Mouse (Mus musculus) limb, embryonic 11.5 days (tissue): ENCODE measurements around the gene Ppil6. TPM values are rescaled to one million over a fixed set of nuclear protein-coding genes. Genes with fewer than 3 reads are reported as not detected.
A peak's percentile ranks its signal among the peaks of the same experiment; 100 is the strongest.

Source experiments
- ATAC-seq: fragments of 200-750 bp; cut with Nextera tagmentation; 2 replicates; pipeline ENCODE4 v1.8.0; 2017; ENCODE audit warnings: low read depth; ENCODE audit not compliant: insufficient number of reproducible peaks, low FRiP score, low TSS enrichment
- DNase-seq: peaks from one replicate; pipeline ENCODE4 v3.0.0-alpha.2; 2015; ENCODE audit warnings: low spot score
- H3K27ac ChIP-seq: fragments of 300-500 bp; sonication (generic); replicated peaks from 2 replicates; pipeline ENCODE4 v1.5.1; 2014; ENCODE audit warnings: low read depth, mild to moderate bottlenecking, low read length
- H3K27me3 ChIP-seq: fragments of 300-500 bp; sonication (generic); 2 replicates; pipeline ENCODE4 v1.6.1; 2014; ENCODE audit warnings: mild to moderate bottlenecking, low read length, mixed read lengths; ENCODE audit not compliant: control insufficient read depth, insufficient read depth
- H3K36me3 ChIP-seq: fragments of 300-500 bp; sonication (generic); 2 replicates; pipeline ENCODE4 v1.6.1; 2014; ENCODE audit warnings: mild to moderate bottlenecking, low read length, moderate library complexity, mixed read lengths; ENCODE audit not compliant: control insufficient read depth, insufficient read depth
- H3K4me1 ChIP-seq: fragments of 300-500 bp; sonication (generic); 2 replicates; pipeline ENCODE4 v1.6.1; 2014; ENCODE audit warnings: low read length, mixed read lengths; ENCODE audit not compliant: control insufficient read depth, insufficient read depth
- H3K4me2 ChIP-seq: fragments of 300-500 bp; sonication (generic); 2 replicates; pipeline ENCODE4 v1.6.1; 2014; ENCODE audit warnings: low read depth, mild to moderate bottlenecking, moderate library complexity; ENCODE audit not compliant: severe bottlenecking
- H3K4me3 ChIP-seq: fragments of 300-500 bp; sonication (generic); 2 replicates; pipeline ENCODE4 v1.5.1; 2014; ENCODE audit warnings: low read depth, low read length
- H3K9ac ChIP-seq: fragments of 300-500 bp; sonication (generic); 2 replicates; pipeline ENCODE4 v1.6.1; 2014; ENCODE audit warnings: mild to moderate bottlenecking, low read length
- H3K9me3 ChIP-seq: fragments of 300-500 bp; sonication (generic); 2 replicates; pipeline ENCODE4 v1.6.1; 2016; ENCODE audit warnings: low read length; ENCODE audit not compliant: control insufficient read depth
- WGBS: fragments of 180-500 bp; shearing (Covaris S2); extraction: QIAGEN DNeasy Blood & Tissue Kit; methylation state at CpG from one replicate; pipeline ENCODE4 v1.1.7; 2014; 5-methylcytosine and 5-hydroxymethylcytosine counted together
- polyA plus RNA-seq: library from polyadenylated mRNA; unstranded; fragments of >200 nt; fragmentation: Nextera tagmentation; extraction: Ambion mirVana; gene quantifications from 2 replicates; pipeline ENCODE4 v1.2.1, GENCODE M21; 2014

The Ppil6 gene
- polyA plus RNA-seq, 1 experiment from 2014 or later: 0.43 TPM

DNA sequence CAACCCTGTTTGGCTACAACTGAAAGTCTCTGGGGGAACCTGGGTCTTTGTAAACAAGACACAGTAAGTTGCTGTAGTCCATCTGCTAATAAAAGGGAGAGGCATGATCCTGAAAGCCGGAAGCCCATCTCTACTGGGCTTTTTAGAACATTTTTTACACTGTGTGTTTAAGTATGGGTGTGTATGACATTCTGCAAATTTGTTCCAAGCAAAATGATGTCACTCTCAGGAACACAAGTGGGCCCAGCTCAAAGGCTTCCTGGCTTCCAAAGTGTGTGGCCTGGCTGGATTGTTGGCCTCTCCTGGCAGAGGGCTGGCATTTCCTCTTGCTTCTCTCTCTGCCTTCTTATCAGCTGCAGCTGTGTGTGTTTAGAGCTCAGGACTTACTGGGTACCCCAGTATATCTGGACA is 15.3 kb upstream of the Ppil6 start:
- H3K4me3 ChIP-seq: no peak overlapping the region
- peaks cover 8% of the 10 kb centered on the region for H3K4me1 ChIP-seq
- no peaks in the 10 kb centered on the region for H3K27me3 ChIP-seq
- no peak overlapping the region for H3K9ac ChIP-seq
- H3K4me2 ChIP-seq: no peak overlapping the region
- no peaks in the 10 kb centered on the region for H3K9me3 ChIP-seq
- DNase-seq (no peak), ATAC-seq (no peak)
- H3K36me3 ChIP-seq: peaks cover 2% of the 10 kb centered on the region; the same call in 1 of the 2 replicates
- WGBS: 58% methylated on average over 1 of the region's 1 CpGs
- H3K27ac ChIP-seq: no peak overlapping the region

DNA sequence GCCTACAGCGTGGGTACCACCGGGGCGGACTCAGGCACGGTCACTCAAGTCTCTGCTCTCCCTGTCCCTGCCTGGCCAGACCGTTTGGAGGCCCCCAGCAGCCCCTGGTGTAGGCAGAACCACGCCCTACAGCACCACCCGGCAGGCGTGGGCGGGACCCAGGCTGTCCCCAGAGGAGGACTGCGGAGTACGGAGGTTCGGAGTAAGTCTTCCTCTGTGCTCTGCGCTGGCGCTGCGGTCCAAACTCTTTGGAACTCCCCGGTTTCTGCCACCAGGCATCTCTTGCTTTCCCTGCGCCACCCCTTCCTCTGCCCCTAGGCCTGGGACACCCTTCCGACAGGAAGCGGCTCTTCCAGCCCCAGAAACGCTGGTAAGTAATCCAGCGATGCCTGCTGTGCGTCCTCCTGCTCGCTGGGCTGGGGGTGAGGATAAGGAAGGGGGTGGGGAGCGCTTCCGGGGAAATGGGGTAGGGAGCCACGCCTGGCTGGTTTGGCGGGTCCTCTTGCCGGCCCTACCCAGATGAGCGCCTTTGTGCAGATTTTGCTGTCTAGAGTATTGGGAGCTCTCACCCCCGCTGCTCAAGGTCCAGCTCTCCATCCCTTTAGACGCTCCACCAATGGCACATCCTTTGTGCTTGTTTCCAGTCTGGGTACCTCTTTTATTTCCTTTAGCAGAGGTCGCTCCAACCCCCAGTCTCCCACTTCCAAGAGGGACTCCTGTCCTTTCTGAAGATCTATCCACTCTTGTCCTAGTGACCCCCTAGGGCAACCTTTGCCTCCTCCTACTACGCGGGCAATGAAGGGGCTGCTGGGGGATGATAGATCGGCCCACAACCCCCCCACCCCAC is 13.8 kb upstream of the Ppil6 start, which contains the start of gene Mical1:
Gene Mical1 (plus strand): TSS at position 144 of the 847 bp plus-strand sequence.
- Histone ChIP-seq H3K4me1 (peaks cover 8% of the 10 kb centered on the region), H3K4me2 (peak within 1 kb of the TSS; percentile 88), H3K4me3 (peak within 1 kb of the TSS; percentile 61), H3K27ac (peak within 1 kb of the TSS; percentile 77), H3K36me3 (peaks cover 2% of the 10 kb centered on the region; the same call in 1 of the 2 replicates), H3K27me3 (no peaks in the 10 kb centered on the region), H3K9me3 (no peaks in the 10 kb centered on the region), H3K9ac (peak within 1 kb of the TSS; percentile 77)
- ATAC-seq (peak; percentile 67), DNase-seq (peak; percentile 76)
- WGBS: under 1% methylated on average over 35 of the region's 35 CpGs

DNA sequence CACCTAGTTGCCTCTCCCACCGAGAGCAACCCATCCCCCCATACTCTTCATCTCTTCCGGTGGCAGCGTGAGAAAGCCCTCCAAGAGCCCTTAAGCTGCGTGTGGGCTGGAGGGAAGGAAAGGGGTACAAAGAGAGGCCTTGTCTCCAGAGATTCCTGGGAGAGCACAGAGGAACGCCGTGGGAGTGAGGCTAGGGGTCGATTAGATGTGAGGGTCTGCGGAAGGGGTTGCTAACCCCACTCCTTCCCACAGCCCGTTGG is 13.3 kb upstream of the Ppil6 start:
- 0 out of 2 replicates have a peak, but pooled peaks have one; percentile 0 for ATAC-seq
- WGBS: 0% methylated on average over 9 of the region's 9 CpGs

DNA sequence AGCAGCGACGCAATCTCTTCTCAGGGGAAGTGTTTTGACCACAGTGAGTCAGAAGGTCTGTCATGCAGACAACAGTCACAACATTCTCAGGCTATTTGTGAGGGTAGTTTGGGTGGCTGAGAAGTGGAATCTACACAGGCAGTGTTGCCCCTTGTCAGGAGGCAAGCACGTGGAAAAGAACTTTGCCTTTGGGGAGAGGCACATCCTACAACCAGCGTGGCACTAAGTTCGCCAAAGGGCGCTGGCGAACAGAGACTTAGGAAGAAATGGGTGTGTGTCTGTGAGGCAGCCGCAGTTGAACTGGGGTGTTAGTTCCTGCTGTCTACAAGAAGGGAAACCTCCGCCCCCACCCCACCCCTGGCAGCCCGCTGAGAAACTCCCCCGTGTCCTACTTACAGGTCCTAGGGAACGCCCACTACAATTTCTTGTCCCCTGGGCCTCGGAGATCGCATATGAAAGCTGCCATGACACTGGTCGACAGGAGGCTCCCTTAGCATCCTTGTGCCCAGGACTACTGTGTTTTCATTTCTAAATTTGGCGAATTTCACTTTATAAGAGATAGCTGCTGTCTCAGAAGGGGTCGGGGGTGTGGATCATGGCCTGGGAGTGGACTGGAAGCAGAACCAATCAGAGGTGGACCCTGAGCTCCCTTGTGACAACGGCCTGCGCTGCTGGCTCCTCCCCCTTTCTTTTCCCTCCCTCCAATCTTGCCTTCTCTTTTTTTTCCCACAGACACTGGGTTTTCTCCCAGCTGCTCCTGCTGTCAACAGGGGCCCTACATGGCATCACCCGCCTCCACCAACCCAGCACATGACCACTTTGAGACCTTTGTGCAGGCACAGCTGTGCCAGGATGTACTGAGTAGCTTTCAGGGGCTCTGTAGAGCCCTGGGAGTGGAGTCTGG is 12.7 kb upstream of the Ppil6 start:
- DNase-seq: peak; percentile 59
- peaks cover 2% of the 10 kb centered on the region; the same call in 1 of the 2 replicates for H3K36me3 ChIP-seq
- H3K9ac ChIP-seq: peak overlapping the region; percentile 77
- ATAC-seq: peak; percentile 41
- 4% methylated on average over 20 of the region's 20 CpGs for WGBS
- H3K4me1 ChIP-seq: peaks cover 8% of the 10 kb centered on the region
- H3K4me3 ChIP-seq: peak overlapping the region; percentile 61
- peak overlapping the region; percentile 88 for H3K4me2 ChIP-seq
- H3K27me3 ChIP-seq: no peaks in the 10 kb centered on the region
- H3K27ac ChIP-seq: no peak overlapping the region
- no peaks in the 10 kb centered on the region for H3K9me3 ChIP-seq

More for the DNA sequence above, 13.3 kb upstream of the Ppil6 start:
- H3K27me3 ChIP-seq: no peaks in the 10 kb centered on the region
- no peak for DNase-seq
- H3K9me3 ChIP-seq: no peaks in the 10 kb centered on the region
- H3K36me3 ChIP-seq: peaks cover 2% of the 10 kb centered on the region; the same call in 1 of the 2 replicates
- H3K4me1 ChIP-seq: peaks cover 8% of the 10 kb centered on the region
- H3K9ac ChIP-seq: peak overlapping the region; percentile 77
- no peak overlapping the region for H3K27ac ChIP-seq
- H3K4me3 ChIP-seq: peak overlapping the region; percentile 61
- H3K4me2 ChIP-seq: peak overlapping the region; percentile 88

DNA sequence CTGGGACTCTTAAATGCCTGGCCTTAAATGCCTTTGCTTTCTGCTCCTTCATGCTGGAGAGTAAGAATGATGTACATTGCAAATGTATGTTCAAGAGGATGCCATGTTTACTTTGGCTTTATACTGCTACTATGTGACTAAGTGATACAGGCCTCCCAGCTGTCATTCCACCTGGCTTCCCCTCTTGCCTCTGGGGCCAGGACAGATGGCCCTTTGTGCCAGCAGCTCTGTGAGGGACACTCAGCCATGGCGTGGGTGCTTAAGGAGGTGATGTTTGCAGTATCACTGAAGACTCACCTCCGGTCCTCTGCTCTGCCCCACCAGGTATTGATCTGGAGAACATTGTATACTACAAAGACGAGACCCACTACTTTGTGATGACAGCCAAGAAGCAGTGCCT is 10.3 kb upstream of the Ppil6 start:
- WGBS: 86% methylated on average over 3 of the region's 3 CpGs
- DNase-seq (no peak), ATAC-seq (no peak)
- H3K27me3 ChIP-seq: no peaks in the 10 kb centered on the region
- H3K4me2 ChIP-seq: no peak overlapping the region
- no peak overlapping the region for H3K9ac ChIP-seq
- no peak overlapping the region for H3K4me3 ChIP-seq
- H3K4me1 ChIP-seq: peaks cover 8% of the 10 kb centered on the region
- no peak overlapping the region for H3K27ac ChIP-seq
- no peaks in the 10 kb centered on the region for H3K9me3 ChIP-seq
- peaks cover 4% of the 10 kb centered on the region; the same call in 1 of the 2 replicates for H3K36me3 ChIP-seq

DNA sequence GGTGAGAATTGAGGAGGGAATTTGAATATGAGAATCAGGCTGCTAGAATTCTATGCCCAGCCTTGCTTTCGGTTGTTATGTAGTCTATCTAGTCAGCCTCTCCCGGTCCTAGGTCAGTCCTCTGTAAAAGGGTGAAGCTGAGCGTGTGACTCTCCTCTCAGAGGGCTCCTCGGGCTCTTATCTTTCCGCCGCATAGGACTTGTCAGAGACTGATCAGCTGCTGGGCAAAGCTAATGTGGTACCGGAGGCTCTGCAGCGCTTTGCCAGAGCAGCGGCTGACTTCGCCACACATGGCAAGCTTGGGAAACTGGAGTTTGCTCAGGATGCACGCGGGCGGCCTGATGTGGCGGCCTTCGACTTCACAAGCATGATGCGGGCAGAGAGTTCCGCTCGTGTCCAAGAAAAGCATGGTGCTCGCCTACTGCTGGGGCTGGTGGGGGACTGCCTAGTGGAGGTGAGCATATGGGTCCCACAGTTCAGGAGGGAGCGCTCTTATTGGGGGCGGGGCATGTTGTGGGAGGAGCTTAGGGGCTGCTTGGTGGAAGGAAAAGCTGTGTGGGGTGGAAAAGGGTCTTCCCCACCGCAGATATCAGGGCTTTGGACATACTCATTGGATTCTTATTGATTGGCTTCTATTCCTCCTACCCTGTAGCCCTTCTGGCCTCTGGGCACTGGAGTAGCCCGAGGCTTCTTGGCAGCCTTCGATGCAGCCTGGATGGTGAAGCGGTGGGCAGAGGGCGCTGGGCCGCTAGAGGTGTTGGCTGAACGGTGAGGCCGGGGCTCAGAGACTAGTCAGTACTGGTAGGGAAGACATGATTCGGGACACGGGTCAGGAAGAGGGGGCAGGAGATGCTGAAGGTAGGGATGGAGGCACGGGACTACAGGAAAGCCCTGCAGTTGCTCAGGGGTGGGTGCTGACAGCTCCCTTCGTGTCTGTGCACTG is 9.0 kb upstream of the Ppil6 start:
- 0 out of 2 replicates have a peak, but pooled peaks cover 3% of the 10 kb centered on the region for H3K4me1 ChIP-seq
- ATAC-seq: no peak
- no peaks in the 10 kb centered on the region for H3K27me3 ChIP-seq
- H3K27ac ChIP-seq: no peak overlapping the region
- H3K36me3 ChIP-seq: peaks cover 4% of the 10 kb centered on the region; the same call in 1 of the 2 replicates
- no peak for DNase-seq
- no peak overlapping the region for H3K4me3 ChIP-seq
- 66% methylated on average over 33 of the region's 33 CpGs for WGBS
- no peak overlapping the region for H3K9ac ChIP-seq
- H3K9me3 ChIP-seq: no peaks in the 10 kb centered on the region
- H3K4me2 ChIP-seq: no peak overlapping the region

DNA sequence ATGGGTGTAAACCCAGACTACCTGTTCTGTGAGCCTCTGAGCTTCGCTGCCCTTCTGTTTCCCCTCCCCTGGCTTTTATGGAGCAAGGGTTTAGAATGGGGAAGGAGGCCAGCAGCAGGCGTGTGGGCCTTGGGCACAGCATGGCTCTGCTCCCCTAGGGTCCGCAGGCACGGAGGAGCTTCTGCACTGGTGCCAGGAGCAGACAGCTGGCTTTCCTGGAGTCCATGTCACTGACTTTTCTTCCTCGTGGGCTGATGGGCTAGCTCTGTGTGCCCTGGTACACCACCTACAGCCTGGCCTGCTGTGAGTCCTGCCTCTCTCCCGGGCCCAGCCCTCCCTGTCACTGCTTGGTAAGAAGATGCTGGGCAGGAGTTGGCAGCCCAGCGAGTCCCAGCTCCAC is 7.8 kb upstream of the Ppil6 start:
- ATAC-seq: no peak
- H3K27ac ChIP-seq: no peak overlapping the region
- H3K4me3 ChIP-seq: no peak overlapping the region
- no peaks in the 10 kb centered on the region for H3K27me3 ChIP-seq
- H3K4me1 ChIP-seq: 0 out of 2 replicates have a peak, but pooled peaks cover 3% of the 10 kb centered on the region
- no peak for DNase-seq
- 92% methylated on average over 7 of the region's 7 CpGs for WGBS
- peaks cover 4% of the 10 kb centered on the region; the same call in 1 of the 2 replicates for H3K36me3 ChIP-seq
- no peak overlapping the region; the same call in 1 of the 2 replicates for H3K9ac ChIP-seq
- no peak overlapping the region for H3K4me2 ChIP-seq
- H3K9me3 ChIP-seq: no peaks in the 10 kb centered on the region
